Mouse (Mus musculus) gonadal fat pad, adult 2 months (tissue): Measurements from ENCODE around the gene Alkbh6. TPM values are rescaled to one million over a fixed set of nuclear protein-coding genes. Genes with fewer than 3 reads are reported as not detected.

Experiments used
- DNase-seq: peaks from one replicate; pipeline ENCODE4 v3.0.0-alpha.2; 2012; ENCODE audit warnings: low read depth
- polyA plus RNA-seq: library from polyadenylated mRNA; depleted of rRNA; stranded (reverse); fragments of >200 nt; gene quantifications from 2 replicates; pipeline ENCODE4 v1.2.3, GENCODE M21; 2012

Alkbh6 gene
- polyA plus RNA-seq, 1 experiment = 105 TPM

DNA sequence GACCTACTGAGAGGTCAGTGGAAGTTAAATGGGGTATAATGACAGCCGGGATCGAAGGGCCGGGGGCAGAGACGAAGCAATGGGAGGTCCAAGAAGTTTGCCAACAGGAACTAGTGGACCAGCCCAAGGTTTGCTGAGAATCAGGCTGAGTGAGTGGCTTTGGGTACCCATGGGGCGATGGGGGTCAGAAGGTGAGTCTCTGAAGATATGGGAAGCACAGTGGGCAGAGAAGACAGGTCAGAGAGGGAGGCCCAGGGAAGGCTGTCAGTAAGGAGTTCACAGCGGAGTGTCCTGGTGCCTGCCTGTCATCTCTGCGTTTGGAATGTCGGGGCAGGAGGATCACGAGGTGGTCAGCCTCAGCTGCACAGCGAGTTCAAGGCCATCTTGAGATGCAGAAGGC is 19.9 kb downstream of the Alkbh6 start:
- no peak for DNase-seq

DNA sequence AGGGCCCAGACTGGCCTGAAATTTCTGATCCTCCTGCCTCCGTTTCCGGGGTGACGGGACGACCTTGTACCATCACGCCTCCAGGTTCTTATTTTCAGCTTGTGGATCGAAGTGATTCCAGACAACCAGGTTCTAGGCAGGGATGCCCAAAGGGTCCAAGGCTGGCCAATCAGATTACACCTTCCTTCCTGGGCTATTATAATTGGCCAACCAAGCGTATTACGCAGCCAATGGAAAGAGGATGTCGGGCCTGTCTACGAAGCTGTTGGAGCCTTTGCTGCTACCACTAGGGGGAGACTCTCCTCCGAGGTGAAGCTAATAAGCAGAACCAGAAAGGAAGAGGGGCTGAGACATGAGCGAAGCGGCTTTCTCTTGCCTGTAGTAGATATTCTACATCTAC is 23.4 kb downstream of the Alkbh6 start:
- DNase-seq = no peak

DNA sequence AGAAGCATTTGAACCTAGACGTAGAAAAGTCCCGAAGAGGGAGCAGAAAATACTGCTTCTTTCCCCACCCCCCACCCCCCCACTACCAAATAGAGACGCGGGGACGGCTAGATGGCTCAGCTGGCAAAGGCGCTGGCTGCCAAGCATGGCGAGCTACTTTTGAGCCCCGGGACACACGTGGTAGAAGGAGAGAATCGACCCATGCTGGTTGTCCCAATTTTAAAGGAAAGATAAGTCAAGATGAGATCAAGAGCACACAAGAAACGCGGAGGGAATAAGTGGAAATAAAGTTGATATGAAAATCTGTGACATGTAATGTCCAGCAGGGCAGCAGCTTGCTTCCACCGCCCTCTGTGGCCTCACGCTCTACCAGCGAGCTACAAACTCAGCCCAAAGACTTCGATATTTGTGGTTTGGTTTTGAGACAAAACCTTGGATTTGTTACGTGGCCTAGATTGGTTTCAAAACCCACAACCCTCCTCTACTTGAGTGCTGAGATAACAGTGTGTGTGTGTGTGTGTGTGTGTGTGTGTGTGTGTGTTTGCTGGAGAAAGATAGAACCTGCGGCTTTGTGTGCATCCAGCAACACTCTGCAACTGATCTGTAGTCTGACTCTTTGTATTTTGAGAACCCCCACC is 24.2 kb downstream of the Alkbh6 start:
- DNase-seq = no peak

DNA sequence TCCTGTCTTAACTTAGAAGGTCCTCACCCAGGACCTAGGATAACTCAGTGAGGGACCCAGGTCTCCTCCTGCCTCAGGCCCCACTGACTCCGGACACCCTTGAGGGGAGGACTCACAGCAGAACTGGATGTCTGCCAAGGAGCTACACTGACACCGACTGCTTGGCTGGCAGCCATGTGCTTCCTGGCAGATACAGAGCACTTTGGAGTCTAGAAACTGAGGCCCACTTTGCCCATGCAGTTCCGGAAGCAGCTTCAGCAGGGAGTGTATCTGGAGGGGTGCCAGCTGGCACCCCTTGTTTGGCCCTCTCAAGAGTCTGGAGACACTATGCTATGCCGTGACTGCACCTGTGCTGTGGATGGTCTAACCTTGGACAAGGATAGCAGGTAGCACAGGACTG is 24.9 kb downstream of the Alkbh6 start:
- DNase-seq = no peak

DNA sequence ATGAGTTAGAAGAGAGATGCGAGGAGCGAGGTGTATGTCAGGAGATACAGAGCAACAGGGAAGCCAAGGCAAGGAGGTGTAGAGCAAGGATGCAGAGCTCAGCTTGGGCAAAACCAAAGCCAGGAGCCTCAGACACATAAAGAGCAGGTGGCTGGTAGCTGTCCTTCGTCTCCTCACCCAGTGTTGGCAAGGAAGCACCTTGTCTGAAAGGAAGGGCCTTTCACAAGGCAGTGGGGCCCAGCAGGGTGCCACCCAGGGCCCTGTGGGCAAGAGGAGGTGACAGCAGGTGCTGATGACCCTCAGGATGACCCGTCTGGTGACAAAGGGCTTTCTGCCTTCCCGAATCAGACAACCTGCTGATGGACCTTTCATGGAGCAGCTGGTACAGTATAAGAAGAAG is 26.0 kb downstream of the Alkbh6 start:
- DNase-seq = no peak

DNA sequence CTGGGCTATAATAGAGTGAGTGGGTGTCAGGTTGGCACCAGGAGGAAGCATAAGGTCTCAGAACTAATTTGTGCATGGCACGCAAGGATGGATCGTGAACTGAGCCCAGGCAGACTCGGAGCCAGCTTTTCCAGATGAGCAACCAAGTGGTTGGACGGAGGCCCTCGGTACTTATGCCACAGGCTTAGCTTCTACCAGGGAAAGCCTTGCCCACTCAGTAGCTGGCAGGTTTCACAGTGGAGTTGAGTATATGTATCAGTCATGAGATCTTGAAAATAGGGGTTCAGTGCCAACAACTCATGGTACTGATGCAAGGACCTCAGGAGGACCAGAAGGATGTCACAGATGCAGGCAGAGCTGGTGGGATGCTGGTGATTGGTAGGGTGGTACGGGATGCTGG is 27.2 kb downstream of the Alkbh6 start:
- no peak for DNase-seq

DNA sequence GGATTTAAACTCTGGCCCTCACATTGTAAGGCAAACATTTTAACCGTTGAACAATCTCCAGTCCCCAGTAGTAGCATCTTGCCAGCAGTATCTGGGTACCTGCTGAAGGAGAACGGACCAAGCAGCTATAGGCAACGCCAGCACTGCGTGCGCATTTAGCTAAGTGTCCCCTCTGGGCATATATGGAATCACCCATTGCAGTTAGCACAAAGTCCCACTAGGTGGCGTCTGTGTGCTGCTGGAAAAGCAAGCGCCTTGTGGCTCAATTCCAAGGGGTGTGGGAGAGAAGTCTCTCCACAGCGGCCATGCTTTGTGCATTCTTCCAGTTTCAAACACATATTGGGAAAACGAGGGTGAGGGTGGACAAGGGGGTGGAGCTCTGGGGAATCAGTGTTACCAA is 27.9 kb downstream of the Alkbh6 start:
- no peak for DNase-seq

DNA sequence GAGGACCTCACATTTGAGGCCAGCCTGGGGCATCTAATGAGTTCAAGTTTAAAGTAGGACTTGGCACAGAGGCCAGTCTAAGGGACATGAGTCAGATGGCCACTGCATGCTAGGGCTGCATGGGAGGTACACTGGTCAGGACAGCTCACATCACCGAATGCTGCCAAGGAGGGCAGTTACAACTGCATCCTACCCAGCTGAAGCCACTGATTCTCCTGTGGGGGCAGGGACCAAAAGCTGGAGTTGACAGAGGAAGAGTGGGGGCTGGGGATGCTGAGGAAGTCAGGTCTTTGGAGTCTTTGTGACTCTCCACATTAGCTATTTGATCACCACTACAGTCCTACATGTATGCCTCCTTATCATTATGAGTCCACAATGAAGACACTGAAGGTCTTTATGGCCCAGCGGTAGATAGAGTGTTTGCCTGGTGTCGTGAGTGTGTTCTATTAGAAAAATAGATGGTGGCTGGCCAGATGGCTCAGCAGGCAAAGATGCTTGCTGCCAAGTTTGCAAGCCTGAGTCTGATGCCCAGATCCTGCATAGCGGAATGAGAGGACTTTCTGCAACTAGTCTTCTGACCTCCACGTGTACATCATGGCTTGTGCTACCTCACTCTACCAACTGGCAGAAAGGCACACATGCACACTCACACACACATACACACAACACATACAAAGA is 31.1 kb downstream of the Alkbh6 start:
- no peak for DNase-seq

DNA sequence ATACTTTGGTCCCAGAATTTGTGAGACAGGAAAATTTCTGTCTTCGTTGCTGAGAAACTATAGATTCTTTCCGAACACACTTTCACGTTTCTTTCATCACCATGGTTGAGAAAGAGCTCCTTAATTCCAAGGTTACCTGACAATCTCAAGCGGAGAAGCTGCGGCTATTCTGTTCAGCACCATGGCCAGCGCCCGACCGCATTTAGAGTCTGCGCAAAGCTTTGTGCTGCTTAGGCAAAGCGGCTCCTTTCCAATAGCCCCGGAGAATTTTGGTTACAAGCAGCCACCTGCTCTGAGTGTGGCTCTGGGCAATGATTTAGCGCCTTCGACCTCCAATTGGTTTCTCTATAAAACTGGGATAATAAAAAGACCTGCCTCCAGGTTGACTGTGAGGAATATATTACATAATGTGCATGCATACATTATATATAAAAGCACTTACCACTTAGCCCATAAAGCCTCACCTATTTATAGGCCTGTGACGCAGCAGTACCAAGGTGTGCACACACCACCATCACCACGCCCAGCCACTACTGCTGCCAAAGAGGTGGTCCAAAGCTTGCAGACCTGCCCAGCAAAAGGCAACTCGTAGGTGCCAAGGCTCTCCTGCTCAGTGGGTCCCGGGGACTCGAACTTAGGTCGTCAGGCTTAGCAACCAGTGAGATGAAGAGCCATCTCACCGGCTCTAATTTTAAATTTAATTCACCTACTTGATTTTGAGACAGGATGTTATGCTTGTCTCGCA is 38.3 kb downstream of the Alkbh6 start:
- no peak for DNase-seq

DNA sequence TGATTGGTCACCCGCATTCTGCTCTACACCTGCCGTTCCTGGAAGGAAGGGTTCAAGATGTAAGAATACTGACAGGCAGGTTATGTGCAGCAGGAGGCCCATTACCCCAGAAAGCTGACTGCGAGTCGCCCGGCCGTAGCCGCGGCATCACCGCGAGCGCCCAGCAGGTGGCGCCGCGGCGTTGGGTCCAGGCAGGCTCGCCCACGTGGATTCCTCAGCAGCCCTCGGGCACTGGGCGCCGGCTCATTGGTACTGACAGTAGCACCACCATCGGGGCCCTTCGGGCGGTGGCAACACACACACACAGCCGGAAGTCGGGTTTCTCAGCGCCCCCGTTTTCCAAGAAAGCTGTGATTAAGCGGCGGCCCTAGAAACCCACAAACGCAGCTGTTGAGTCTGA is 39.3 kb downstream of the Alkbh6 start:
- no peak for DNase-seq

DNA sequence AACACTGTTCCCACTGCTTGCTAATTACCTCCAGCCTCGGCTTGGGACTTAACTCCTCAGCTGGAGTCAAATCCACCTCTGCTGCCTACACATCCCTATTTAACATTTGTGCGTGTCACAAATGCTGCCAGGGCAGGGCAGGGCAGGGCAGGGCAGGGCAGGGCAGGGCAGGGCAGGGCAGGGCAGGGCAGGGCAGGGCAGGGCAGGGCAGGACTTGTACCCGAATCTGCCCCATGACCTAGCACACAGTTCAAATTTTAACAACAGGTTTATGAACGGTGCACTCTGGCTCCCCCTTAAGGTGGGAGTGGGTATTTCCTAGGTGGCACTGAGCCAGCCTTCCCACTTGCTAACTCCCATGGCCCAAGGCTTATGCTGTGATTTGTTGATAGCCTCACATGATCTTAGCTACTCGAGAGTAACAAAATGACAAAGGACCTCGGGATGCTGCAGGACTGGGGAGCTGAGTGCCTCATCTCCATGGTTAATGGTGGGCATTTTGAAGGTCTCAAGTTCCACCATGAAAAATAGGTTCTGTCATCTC is 44.8 kb downstream of the Alkbh6 start:
- DNase-seq = no peak

DNA sequence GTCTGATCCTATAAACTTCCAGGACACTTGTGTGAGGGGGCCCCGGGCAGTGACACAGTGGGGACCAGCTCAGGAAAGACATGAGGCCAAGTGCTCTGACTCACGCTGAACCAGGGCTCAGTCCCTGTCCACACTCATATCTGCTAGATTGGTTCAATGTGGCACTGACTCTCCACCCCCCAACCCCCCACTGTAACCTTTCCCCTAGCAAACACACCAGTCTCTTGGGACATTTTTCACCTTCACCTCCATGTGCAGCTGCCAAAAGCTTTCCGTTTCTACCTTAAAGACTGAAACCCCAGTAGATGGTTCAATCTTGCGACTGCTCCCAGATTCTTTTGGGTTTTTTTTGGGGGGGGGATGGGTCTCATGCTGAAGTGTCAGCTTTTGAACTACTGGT is 45.5 kb downstream of the Alkbh6 start:
- no peak for DNase-seq

DNA sequence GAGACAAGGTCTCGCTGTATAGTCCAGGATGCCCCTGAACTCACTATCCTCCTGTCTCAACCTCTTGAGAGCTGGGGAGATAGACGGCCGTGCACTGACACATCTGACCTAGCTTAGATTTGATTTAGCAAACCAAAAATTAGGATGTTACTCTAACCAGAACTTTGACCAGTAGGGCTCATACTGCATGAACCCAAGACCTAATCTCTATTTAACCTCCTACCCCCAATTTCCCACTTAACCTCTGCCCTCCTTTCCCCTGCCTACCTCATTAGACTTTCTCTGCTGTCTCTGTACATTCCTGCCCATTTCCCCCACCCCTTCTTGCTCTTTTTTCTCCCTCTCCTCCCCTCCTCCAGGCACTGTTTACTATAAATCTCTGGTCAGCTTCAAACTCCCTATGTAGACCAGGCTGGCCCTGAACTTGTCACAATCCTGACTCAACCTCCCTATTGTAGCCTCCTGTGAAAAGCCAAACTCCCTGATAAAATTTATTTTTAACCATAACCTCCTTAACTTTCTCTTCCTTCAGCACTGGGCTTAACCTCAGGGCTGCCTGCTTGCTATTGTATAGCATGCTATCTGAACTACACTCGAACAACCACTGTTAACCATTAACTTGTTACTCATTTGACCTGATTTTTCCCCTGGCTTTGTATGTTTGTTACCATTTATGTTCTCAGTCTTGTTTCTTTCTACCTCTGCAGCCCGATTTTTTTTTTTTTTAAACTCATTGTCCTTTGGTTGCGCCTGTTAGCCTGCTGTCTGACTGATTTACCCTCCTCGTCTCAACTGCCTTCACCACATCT is 50.1 kb downstream of the Alkbh6 start:
- DNase-seq = no peak

DNA sequence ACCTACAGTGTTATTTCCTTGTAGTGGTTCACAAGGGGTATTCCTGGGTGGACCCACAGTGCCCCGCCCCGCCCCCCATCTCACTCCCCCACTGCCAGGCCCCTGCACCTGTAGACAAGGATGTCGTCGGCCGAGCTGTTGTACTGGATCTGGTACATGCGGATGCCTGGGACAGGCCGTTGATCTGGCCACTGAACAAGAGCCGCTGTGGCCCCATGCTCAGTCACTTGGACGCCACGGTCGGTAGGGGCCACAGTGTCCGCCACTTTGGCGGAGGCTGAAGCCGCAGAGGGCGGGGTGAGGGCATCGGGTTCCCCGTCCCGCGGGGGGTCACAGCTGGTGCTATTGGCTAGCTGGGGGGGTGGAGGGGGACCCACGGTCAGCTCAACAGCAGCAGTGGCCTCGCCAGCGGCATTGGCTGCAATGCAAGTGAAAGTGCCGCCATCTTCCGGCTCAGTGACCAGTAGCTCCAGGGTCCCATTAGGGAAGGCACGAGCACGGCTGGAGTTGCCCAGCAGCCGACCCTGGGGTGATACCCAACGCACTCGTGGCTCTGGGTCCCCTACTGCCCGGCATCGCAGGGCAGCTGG is 50.9 kb downstream of the Alkbh6 start:
- no peak for DNase-seq

DNA sequence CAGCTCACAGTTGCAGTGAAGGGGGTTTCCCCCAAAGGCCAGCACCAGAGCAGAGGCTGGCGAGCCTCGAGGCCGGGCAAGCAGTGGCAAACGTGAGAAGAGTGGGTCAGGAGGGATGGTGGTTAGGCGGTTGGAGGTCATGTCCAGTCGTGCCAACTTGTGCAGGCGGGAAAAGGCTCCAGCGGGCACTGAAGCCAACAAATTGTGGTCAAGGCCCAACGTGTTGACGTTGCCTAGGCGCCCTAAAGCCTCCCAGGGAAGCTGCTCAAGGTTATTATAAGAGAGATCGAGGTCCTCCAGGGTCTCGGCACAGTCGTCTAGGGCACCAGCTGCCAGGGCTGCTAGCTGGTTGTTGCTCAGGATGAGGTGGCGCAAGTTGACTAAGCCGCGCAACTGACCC is 51.5 kb downstream of the Alkbh6 start:
- DNase-seq = no peak

DNA sequence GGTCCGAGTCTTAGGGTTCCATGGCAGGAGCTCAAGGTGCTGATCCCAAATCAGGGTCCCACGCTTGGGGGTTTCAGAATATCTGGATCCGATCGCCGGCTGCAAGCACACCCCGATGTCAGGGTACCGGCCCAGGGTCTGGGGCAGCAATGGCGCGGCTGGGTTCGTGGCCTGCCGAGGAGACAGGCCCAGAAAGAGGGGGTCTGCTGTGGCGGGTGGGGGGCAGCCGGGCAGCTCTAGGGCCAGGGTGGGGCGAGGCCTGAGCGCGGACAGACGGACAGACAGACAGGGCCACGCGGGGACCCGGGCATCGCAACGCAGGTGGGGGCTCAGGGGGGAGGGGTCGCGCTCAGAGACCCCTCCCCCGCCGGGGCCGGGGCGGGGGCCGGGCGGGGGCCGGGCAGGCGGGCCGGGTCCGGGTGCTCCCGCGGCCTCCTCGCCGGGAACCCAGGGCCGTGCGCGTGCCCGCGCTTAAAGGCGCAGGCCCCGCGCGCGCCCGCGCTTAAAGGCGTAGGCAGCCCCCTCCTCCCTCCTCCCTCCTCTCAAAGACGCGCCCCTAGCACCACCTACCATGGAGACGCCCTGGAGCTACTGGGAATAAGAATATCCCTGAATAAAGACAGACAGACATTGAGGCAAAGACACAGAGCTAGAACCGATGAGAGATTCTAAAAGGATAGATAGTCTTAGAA is 54.3 kb downstream of the Alkbh6 start, which contains the start of gene Lrfn3:
Gene Lrfn3 (minus strand): TSS at position 121 of the 692 bp plus-strand sequence.
- DNase-seq = no peak

DNA sequence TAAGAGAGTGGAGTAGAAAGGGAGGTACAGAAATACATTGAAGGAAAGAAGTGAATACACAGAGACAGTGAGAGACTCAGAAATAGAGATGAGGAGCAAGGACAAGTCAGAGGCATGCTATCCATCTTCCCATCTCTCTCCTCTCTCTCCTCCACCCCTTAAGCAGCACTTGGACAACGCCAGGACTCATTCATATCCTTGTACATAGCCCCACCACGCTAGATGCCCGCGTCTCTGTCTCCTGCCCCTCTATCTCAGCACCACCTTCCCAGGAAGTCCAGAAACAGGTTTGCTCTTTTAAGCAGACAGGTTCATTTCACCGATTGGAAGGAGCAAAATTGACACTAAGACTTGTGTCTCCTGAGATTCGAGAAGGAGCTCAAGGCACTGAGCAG is 54.8 kb downstream of the Alkbh6 start:
- DNase-seq = no peak
